Mouse (Mus musculus) gastrocnemius, postnatal 4 days (tissue): ENCODE measurements around the gene Zfp995. TPM values are rescaled to one million over a fixed set of nuclear protein-coding genes. Genes with fewer than 3 reads are reported as not detected.
"Not testable (repeated sequence)": the region's sequence is repeated elsewhere in the genome, so short reads cannot be mapped to it uniquely, and the experiment has no call there.

ENCODE experiments used
- DNase-seq, 2 experiments: peaks; one replicate each; pipeline ENCODE4 v3.0.0; 2021 to 2022; ENCODE audit warnings: low spot score in 2 of 2, mixed read lengths in 2 of 2
- long read RNA-seq, 2 experiments: library from polyadenylated mRNA; stranded (forward); transcript quantifications; one replicate each; pipeline ENCODE4 v2.0.0; 2021
- total RNA-seq, 2 experiments: library from RNA; stranded (reverse); gene quantifications; 2 replicates each; pipeline ENCODE4 v1.2.3; 2021

Zfp995 gene
- total RNA-seq, result 1 to 10 TPM; 2.5 to 2.8 TPM
- long read RNA-seq, experiment 1, partial matches to known transcripts, result 0 of 3 reads
- long read RNA-seq, experiment 1, other reads (novel, unspliced or antisense), result 2 of 3 reads
- long read RNA-seq, experiment 2, partial matches to known transcripts, result 1 of 3 reads
- long read RNA-seq, experiment 2, other reads (novel, unspliced or antisense), result 2 of 3 reads

DNA sequence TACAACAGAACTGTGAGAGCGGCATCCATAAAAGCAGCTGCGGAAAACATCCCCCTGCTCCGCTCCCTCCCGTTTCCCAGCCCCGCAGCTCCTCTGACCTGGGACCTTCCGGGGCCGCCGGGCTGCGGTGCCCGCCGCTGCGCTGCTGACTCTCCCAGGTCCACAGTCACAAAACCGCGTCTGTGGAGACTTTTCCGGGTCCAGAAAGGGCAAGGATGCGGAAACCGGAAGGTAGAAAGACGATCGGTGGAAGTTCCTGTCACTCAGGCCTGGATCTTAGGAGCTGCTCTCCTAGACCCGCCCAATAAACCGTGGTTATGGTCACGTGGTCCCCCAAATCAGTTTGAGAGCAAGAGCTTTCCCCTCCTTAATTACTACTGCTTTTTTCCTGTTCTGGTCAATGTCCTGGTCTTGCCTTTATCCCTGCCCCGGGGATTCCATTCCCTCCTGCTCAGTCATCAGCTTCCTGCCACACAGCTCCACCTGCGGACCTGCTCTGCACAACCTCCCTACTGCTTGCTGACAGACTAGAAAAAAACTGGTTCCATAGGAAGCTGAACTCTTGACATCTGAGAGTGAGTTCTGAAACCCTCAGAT, at the start of gene Zfp995:
Gene Zfp995 (minus strand): TSS at position 471 of the 597 bp plus-strand sequence.
- peak in 1 of 2 experiments; percentile 61 for DNase-seq

- DNase-seq, result no peak
Observed at GRCm38 (mm10) chr17:21909039-21909438, 687 bp downstream of the Zfp995 start.

DNA sequence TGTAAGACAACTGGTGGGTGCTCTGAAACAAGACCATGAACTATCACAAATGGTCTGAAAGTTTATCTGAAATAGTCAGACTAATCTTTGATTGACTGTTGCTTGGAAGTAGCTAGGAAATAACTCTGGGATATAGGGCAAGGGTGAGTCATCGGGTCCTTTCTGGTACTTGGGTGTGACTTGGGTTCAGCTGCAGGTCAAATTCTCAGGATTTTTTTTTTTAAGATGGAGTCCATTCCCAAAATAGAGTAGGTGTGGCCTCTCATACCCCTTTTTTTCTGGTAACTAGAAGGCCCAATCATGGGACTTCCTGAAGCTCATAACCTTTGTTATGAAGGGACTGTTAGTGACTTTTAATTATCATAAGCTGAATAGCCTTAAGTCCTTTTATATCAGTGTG, 38.5 kb downstream of the Zfp995 start:
- no peak for DNase-seq

- DNase-seq, result not testable (repeated sequence)
Observed at GRCm38 (mm10) chr17:21846322-21846582, 63.5 kb downstream of the Zfp995 start.

- DNase-seq, result peak; percentile 38 to 64
Observed at GRCm38 (mm10) chr17:21845545-21846321, 64.0 kb downstream of the Zfp995 start, which contains the start of gene Zfp820. Zfp820 (minus strand) TSS chr17:21845772.

DNA sequence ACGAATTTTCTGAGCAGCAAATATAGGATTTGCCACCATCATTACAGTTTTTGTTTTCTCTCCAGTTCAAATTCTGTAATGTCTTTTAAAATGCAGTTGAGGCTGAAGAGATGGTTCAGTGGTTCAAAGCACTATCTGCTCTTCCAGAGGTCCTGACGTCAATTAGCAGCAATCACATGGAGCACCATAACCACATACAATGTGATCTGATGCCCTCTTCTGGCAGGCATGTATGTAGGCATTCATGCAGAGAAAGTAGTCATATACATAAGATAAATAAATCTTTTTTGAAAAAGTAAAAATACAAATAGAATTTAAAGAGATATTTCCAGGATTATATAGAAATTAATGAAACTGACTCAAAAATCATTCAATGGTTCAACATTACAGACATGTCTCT, 71.2 kb downstream of the Zfp995 start:
- no peak for DNase-seq

Other genes starting within 250 kb of the Zfp995 start
- gene Gm10226, start 218.1 kb downstream of the Zfp995 start, total RNA-seq, result 1 to 10 TPM; 4.3 to 5.2 TPM
- 1 to 10 TPM; 4.7 to 5.2 TPM for gene Zfp760, start 202.2 kb downstream of the Zfp995 start, total RNA-seq
- gene Zfp229, start 179.1 kb downstream of the Zfp995 start, total RNA-seq, result 10 to 100 TPM in 1 of 2 experiments, 1 to 10 TPM in 1; 6.7 to 11.1 TPM
- 1 to 10 TPM; 4.4 to 5.1 TPM for gene Zfp820, start 64.2 kb downstream of the Zfp995 start, total RNA-seq
- gene Zfp942, start 52.5 kb upstream of the Zfp995 start, total RNA-seq, result 1 to 10 TPM; 7.9 to 8.9 TPM
- 10 to 100 TPM; 12.5 to 15.4 TPM for gene Zfp943, start 52.6 kb upstream of the Zfp995 start, total RNA-seq